Mouse (Mus musculus) heart, embryonic 15.5 days (tissue): ENCODE measurements around the gene Ren1. TPM values are rescaled to one million over a fixed set of nuclear protein-coding genes. Genes with fewer than 3 reads are reported as not detected.

ENCODE experiments used
- ATAC-seq: fragments of 200-750 bp; cut with Nextera tagmentation; replicated peaks from 2 replicates; pipeline ENCODE4 v1.8.0; 2017; ENCODE audit warnings: low read depth, moderate TSS enrichment; ENCODE audit not compliant: insufficient number of reproducible peaks, insufficient read depth, low FRiP score
- H3K27ac ChIP-seq: fragments of 300-500 bp; sonication (generic); 2 replicates; pipeline ENCODE4 v1.5.1; 2015; ENCODE audit warnings: mild to moderate bottlenecking, inconsistent platforms
- H3K27me3 ChIP-seq: fragments of 300-500 bp; sonication (generic); 2 replicates; pipeline ENCODE4 v1.6.1; 2015; ENCODE audit warnings: inconsistent platforms
- H3K36me3 ChIP-seq: fragments of 300-500 bp; sonication (generic); 2 replicates; pipeline ENCODE4 v1.6.1; 2015; ENCODE audit warnings: mild to moderate bottlenecking, inconsistent platforms
- H3K4me1 ChIP-seq: fragments of 300-500 bp; sonication (generic); replicated peaks from 2 replicates; pipeline ENCODE4 v1.6.1; 2015; ENCODE audit warnings: inconsistent platforms
- H3K4me2 ChIP-seq: fragments of 300-500 bp; sonication (generic); 2 replicates; pipeline ENCODE4 v1.6.1; 2015; ENCODE audit warnings: inconsistent platforms, mild to moderate bottlenecking, moderate library complexity
- H3K4me3 ChIP-seq: fragments of 300-500 bp; sonication (generic); 2 replicates; pipeline ENCODE4 v1.5.1; 2015; ENCODE audit warnings: mild to moderate bottlenecking, inconsistent platforms
- H3K9ac ChIP-seq: fragments of 300-500 bp; sonication (generic); 2 replicates; pipeline ENCODE4 v1.6.1; 2015; ENCODE audit warnings: mild to moderate bottlenecking, inconsistent platforms
- H3K9me3 ChIP-seq: fragments of 300-500 bp; sonication (generic); replicated peaks from 2 replicates; pipeline ENCODE4 v1.6.1; 2016; ENCODE audit warnings: inconsistent platforms
- WGBS: fragments of 180-500 bp; shearing (Covaris S2); methylation state at CpG from one replicate; pipeline ENCODE4 v1.1.7; 2015; ENCODE audit warnings: mixed read lengths; 5-methylcytosine and 5-hydroxymethylcytosine counted together
- polyA plus RNA-seq: library from polyadenylated mRNA; unstranded; fragments of >200 nt; fragmentation: Nextera tagmentation; extraction: Ambion mirVana; gene quantifications from 2 replicates; pipeline ENCODE4 v1.2.1, GENCODE M21; 2015

Ren1 gene
- polyA plus RNA-seq, 1 experiment from 2014 or later, result 0.30 TPM

- no peaks in the 10 kb centered on the region for H3K9me3 ChIP-seq
- WGBS, result 89% methylated on average over 2 of the region's 2 CpGs
These were observed 6.0 kb upstream of the Ren1 start for GRCm38 (mm10) chr1:133344357-133344756.

GRCm38 (mm10) chr1:133346531-133346930 lies 3.8 kb upstream of the Ren1 start:
- WGBS, result 79% methylated on average over 9 of the region's 9 CpGs
- peaks cover 9% of the 10 kb centered on the region for H3K4me1 ChIP-seq

More at GRCm38 (mm10) chr1:133344357-133344756, 6.0 kb upstream of the Ren1 start:
- H3K4me3 ChIP-seq, result no peak overlapping the region
- peaks cover under 1% of the 10 kb centered on the region; the same call in 1 of the 2 replicates for H3K27me3 ChIP-seq
- H3K27ac ChIP-seq, result no peak overlapping the region
- peaks cover 9% of the 10 kb centered on the region for H3K4me1 ChIP-seq
- no peak overlapping the region for H3K9ac ChIP-seq
- no peak overlapping the region for H3K4me2 ChIP-seq
- no peaks in the 10 kb centered on the region for H3K36me3 ChIP-seq
- ATAC-seq, result no peak

GRCm38 (mm10) chr1:133347226-133347625 lies 3.1 kb upstream of the Ren1 start:
- Histone ChIP-seq H3K9me3 (no peaks in the 10 kb centered on the region), H3K4me1 (peaks cover 9% of the 10 kb centered on the region), H3K36me3 (no peaks in the 10 kb centered on the region), H3K4me2 (no peak overlapping the region), H3K27me3 (peaks cover 9% of the 10 kb centered on the region; the same call in 1 of the 2 replicates), H3K27ac (no peak overlapping the region), H3K9ac (no peak overlapping the region), H3K4me3 (no peak overlapping the region)
- ATAC-seq, result no peak
- 48% methylated on average over 3 of the region's 3 CpGs for WGBS

More at GRCm38 (mm10) chr1:133346531-133346930, 3.8 kb upstream of the Ren1 start:
- Histone ChIP-seq H3K9me3 (no peaks in the 10 kb centered on the region), H3K4me3 (no peak overlapping the region), H3K27ac (no peak overlapping the region), H3K36me3 (no peaks in the 10 kb centered on the region), H3K4me2 (no peak overlapping the region), H3K27me3 (peaks cover 3% of the 10 kb centered on the region; the same call in 1 of the 2 replicates), H3K9ac (no peak overlapping the region)
- ATAC-seq, result no peak

GRCm38 (mm10) chr1:133347693-133348520 lies 2.4 kb upstream of the Ren1 start:
- H3K4me2 ChIP-seq, result no peak overlapping the region
- no peak for ATAC-seq
- no peak overlapping the region for H3K27ac ChIP-seq
- H3K9ac ChIP-seq, result no peak overlapping the region
- WGBS, result 50% methylated on average over 11 of the region's 11 CpGs
- H3K36me3 ChIP-seq, result no peaks in the 10 kb centered on the region
- H3K9me3 ChIP-seq, result no peaks in the 10 kb centered on the region
- peaks cover 9% of the 10 kb centered on the region for H3K4me1 ChIP-seq
- H3K4me3 ChIP-seq, result no peak overlapping the region
- H3K27me3 ChIP-seq, result peaks cover 9% of the 10 kb centered on the region; the same call in 1 of the 2 replicates

GRCm38 (mm10) chr1:133351762-133352161 lies 1.5 kb downstream of the Ren1 start:
- no peak for ATAC-seq
- Histone ChIP-seq H3K27me3 (peaks cover 28% of the 10 kb centered on the region), H3K4me1 (peaks cover 9% of the 10 kb centered on the region), H3K9ac (no peak overlapping the region), H3K36me3 (no peaks in the 10 kb centered on the region), H3K27ac (no peak overlapping the region), H3K4me2 (no peak overlapping the region), H3K9me3 (no peaks in the 10 kb centered on the region), H3K4me3 (no peak overlapping the region)
- 43% methylated on average over 9 of the region's 9 CpGs for WGBS

- peaks cover 34% of the 10 kb centered on the region for H3K27me3 ChIP-seq
These were observed 3.1 kb downstream of the Ren1 start for GRCm38 (mm10) chr1:133353371-133353809.

GRCm38 (mm10) chr1:133355469-133355868 lies 5.2 kb downstream of the Ren1 start:
- H3K4me1 ChIP-seq, result no peaks in the 10 kb centered on the region
- H3K4me3 ChIP-seq, result no peak overlapping the region
- WGBS, result 52% methylated on average over 5 of the region's 5 CpGs
- H3K27me3 ChIP-seq, result peaks cover 38% of the 10 kb centered on the region
- no peak for ATAC-seq
- no peak overlapping the region for H3K9ac ChIP-seq
- no peaks in the 10 kb centered on the region for H3K36me3 ChIP-seq
- no peak overlapping the region for H3K4me2 ChIP-seq
- H3K27ac ChIP-seq, result no peak overlapping the region
- no peaks in the 10 kb centered on the region for H3K9me3 ChIP-seq

More at GRCm38 (mm10) chr1:133353371-133353809, 3.1 kb downstream of the Ren1 start:
- Histone ChIP-seq H3K4me3 (no peak overlapping the region), H3K9me3 (no peaks in the 10 kb centered on the region), H3K9ac (no peak overlapping the region), H3K4me1 (no peaks in the 10 kb centered on the region), H3K27ac (no peak overlapping the region), H3K36me3 (no peaks in the 10 kb centered on the region), H3K4me2 (no peak overlapping the region)
- 41% methylated on average over 12 of the region's 12 CpGs for WGBS
- ATAC-seq, result no peak

GRCm38 (mm10) chr1:133355912-133356311 lies 5.6 kb downstream of the Ren1 start:
- Histone ChIP-seq H3K27ac (no peak overlapping the region), H3K4me3 (no peak overlapping the region), H3K4me1 (no peaks in the 10 kb centered on the region), H3K9me3 (no peaks in the 10 kb centered on the region), H3K9ac (no peak overlapping the region), H3K36me3 (no peaks in the 10 kb centered on the region), H3K4me2 (no peak overlapping the region), H3K27me3 (peaks cover 38% of the 10 kb centered on the region)
- WGBS, result 45% methylated on average over 15 of the region's 15 CpGs
- no peak for ATAC-seq

- Histone ChIP-seq H3K27me3 (peaks cover 38% of the 10 kb centered on the region), H3K9me3 (no peaks in the 10 kb centered on the region), H3K4me1 (no peaks in the 10 kb centered on the region), H3K27ac (no peak overlapping the region), H3K9ac (no peak overlapping the region), H3K4me3 (no peak overlapping the region), H3K4me2 (no peak overlapping the region), H3K36me3 (no peaks in the 10 kb centered on the region)
- WGBS, result 55% methylated on average over 8 of the region's 8 CpGs
- ATAC-seq, result no peak
These were observed 6.0 kb downstream of the Ren1 start for GRCm38 (mm10) chr1:133356330-133356729.

- H3K4me2 ChIP-seq, result no peak overlapping the region
- no peak overlapping the region for H3K4me3 ChIP-seq
- H3K9me3 ChIP-seq, result no peaks in the 10 kb centered on the region
- H3K36me3 ChIP-seq, result no peaks in the 10 kb centered on the region
- ATAC-seq, result no peak
- H3K27me3 ChIP-seq, result peaks cover 50% of the 10 kb centered on the region
- H3K27ac ChIP-seq, result no peak overlapping the region
- WGBS, result 92% methylated on average over 6 of the region's 6 CpGs
- H3K9ac ChIP-seq, result no peak overlapping the region
- H3K4me1 ChIP-seq, result peaks cover 25% of the 10 kb centered on the region
These were observed 10.7 kb downstream of the Ren1 start for GRCm38 (mm10) chr1:133361006-133361405.

GRCm38 (mm10) chr1:133362103-133362502 lies 11.8 kb downstream of the Ren1 start:
- Histone ChIP-seq H3K9ac (no peak overlapping the region), H3K4me1 (peaks cover 25% of the 10 kb centered on the region), H3K4me2 (no peak overlapping the region), H3K27ac (no peak overlapping the region), H3K36me3 (no peaks in the 10 kb centered on the region), H3K9me3 (no peaks in the 10 kb centered on the region), H3K27me3 (peaks cover 51% of the 10 kb centered on the region), H3K4me3 (no peak overlapping the region)
- 87% methylated on average over 5 of the region's 5 CpGs for WGBS
- no peak for ATAC-seq
